Mouse (Mus musculus) neural tube, embryonic 12.5 days (tissue): ENCODE measurements around the gene Mthfd1. TPM values are rescaled to one million over a fixed set of nuclear protein-coding genes. Genes with fewer than 3 reads are reported as not detected.

Source experiments
- ATAC-seq: fragments of 200-750 bp; cut with Nextera tagmentation; 2 replicates; pipeline ENCODE4 v1.8.0; 2017; ENCODE audit warnings: low read depth, mild to moderate bottlenecking, moderate TSS enrichment, moderate library complexity; ENCODE audit not compliant: low FRiP score
- H3K27ac ChIP-seq: fragments of 300-500 bp; sonication (generic); 2 replicates; pipeline ENCODE4 v1.5.1; 2016
- H3K27me3 ChIP-seq: fragments of 300-500 bp; sonication (generic); replicated peaks from 2 replicates; pipeline ENCODE4 v1.6.1; 2016; ENCODE audit warnings: mild to moderate bottlenecking
- H3K36me3 ChIP-seq: fragments of 300-500 bp; sonication (generic); 2 replicates; pipeline ENCODE4 v1.6.1; 2016; ENCODE audit warnings: mild to moderate bottlenecking
- H3K4me1 ChIP-seq: fragments of 300-500 bp; sonication (generic); 2 replicates; pipeline ENCODE4 v1.6.1; 2016
- H3K4me2 ChIP-seq: fragments of 300-500 bp; sonication (generic); replicated peaks from 2 replicates; pipeline ENCODE4 v1.6.1; 2016; ENCODE audit warnings: mild to moderate bottlenecking
- H3K4me3 ChIP-seq: fragments of 300-500 bp; sonication (generic); 2 replicates; pipeline ENCODE4 v1.5.1; 2016
- H3K9ac ChIP-seq: fragments of 300-500 bp; sonication (generic); 2 replicates; pipeline ENCODE4 v1.6.1; 2016; ENCODE audit warnings: mild to moderate bottlenecking
- H3K9me3 ChIP-seq: fragments of 300-500 bp; sonication (generic); 2 replicates; pipeline ENCODE4 v1.6.1; 2016; ENCODE audit warnings: mild to moderate bottlenecking
- WGBS: fragments of 180-500 bp; shearing (Covaris S2); methylation state at CpG from one replicate; pipeline ENCODE4 v1.1.7; 2016; 5-methylcytosine and 5-hydroxymethylcytosine counted together
- polyA plus RNA-seq: library from polyadenylated mRNA; unstranded; fragments of >200 nt; fragmentation: Nextera tagmentation; extraction: Ambion mirVana; gene quantifications from 2 replicates; pipeline ENCODE4 v1.2.1, GENCODE M21; 2016

Gene Mthfd1
- polyA plus RNA-seq, 1 experiment from 2014 or later, result 40.2 TPM

- WGBS, result under 1% methylated on average over 26 of the region's 26 CpGs
- Histone ChIP-seq H3K4me2 (peak overlapping the region; percentile 87), H3K27ac (peak overlapping the region; percentile 95), H3K36me3 (no peaks in the 10 kb centered on the region), H3K4me3 (peak overlapping the region; percentile 86), H3K9me3 (no peaks in the 10 kb centered on the region), H3K4me1 (peaks cover 36% of the 10 kb centered on the region), H3K9ac (peak overlapping the region; percentile 97), H3K27me3 (no peaks in the 10 kb centered on the region)
- peak; percentile 52 for ATAC-seq
Measured at GRCm38 (mm10) chr12:76368790-76369205, 113.7 kb downstream of the Mthfd1 start.

Other genes starting within 250 kb of the Mthfd1 start
- 0.13 and 0.17 TPM in 2 replicates for gene Esr2, start 78.0 kb upstream of the Mthfd1 start, polyA plus RNA-seq
- gene Tex21, start 8.6 kb upstream of the Mthfd1 start, polyA plus RNA-seq, result not detected in 2 replicates
- gene Akap5, start 69.6 kb downstream of the Mthfd1 start, polyA plus RNA-seq, result 5.0 and 5.8 TPM in 2 replicates
- 15.1 and 17.9 TPM in 2 replicates for gene Zbtb25, start 114.3 kb downstream of the Mthfd1 start, polyA plus RNA-seq
- gene Zbtb1, start 115.0 kb downstream of the Mthfd1 start, polyA plus RNA-seq, result 7.0 and 7.1 TPM in 2 replicates
- gene Hspa2, start 148.9 kb downstream of the Mthfd1 start, polyA plus RNA-seq, result 5.2 and 5.6 TPM in 2 replicates
- gene Ppp1r36, start 162.2 kb downstream of the Mthfd1 start, polyA plus RNA-seq, result 0.75 and 0.83 TPM in 2 replicates